Mouse (Mus musculus) forebrain, embryonic 16.5 days (tissue): ENCODE results near the gene Lsamp. TPM values are rescaled to one million over a fixed set of nuclear protein-coding genes. Genes with fewer than 3 reads are reported as not detected.
A peak's percentile ranks its signal among the peaks of the same experiment; 100 is the strongest.

ENCODE experiments used
- ATAC-seq: fragments of 200-750 bp; cut with Nextera tagmentation; 2 replicates; pipeline ENCODE4 v1.8.0; 2017; ENCODE audit warnings: mild to moderate bottlenecking, moderate library complexity
- H3K27ac ChIP-seq: fragments of 300-500 bp; sonication (generic); 2 replicates; pipeline ENCODE4 v1.5.1; 2014; ENCODE audit warnings: low read length, control low read depth
- H3K27me3 ChIP-seq: fragments of 300-500 bp; sonication (generic); replicated peaks from 2 replicates; pipeline ENCODE4 v1.6.1; 2014; ENCODE audit warnings: low read length; ENCODE audit not compliant: control insufficient read depth, insufficient read depth
- H3K36me3 ChIP-seq: fragments of 300-500 bp; sonication (generic); 2 replicates; pipeline ENCODE4 v1.6.1; 2014; ENCODE audit not compliant: control insufficient read depth, insufficient read depth
- H3K4me1 ChIP-seq: fragments of 300-500 bp; sonication (generic); replicated peaks from 2 replicates; pipeline ENCODE4 v1.6.1; 2014; ENCODE audit warnings: low read length; ENCODE audit not compliant: control insufficient read depth, insufficient read depth
- H3K4me2 ChIP-seq: fragments of 300-500 bp; sonication (generic); 2 replicates; pipeline ENCODE4 v1.6.1; 2014; ENCODE audit warnings: mild to moderate bottlenecking, low read length, control low read depth
- H3K4me3 ChIP-seq: fragments of 300-500 bp; sonication (generic); replicated peaks from 2 replicates; pipeline ENCODE4 v1.5.1; 2014; ENCODE audit warnings: mild to moderate bottlenecking, low read length, control low read depth
- H3K9ac ChIP-seq: fragments of 300-500 bp; sonication (generic); replicated peaks from 2 replicates; pipeline ENCODE4 v1.6.1; 2014; ENCODE audit warnings: low read depth, low read length, control low read depth
- H3K9me3 ChIP-seq: fragments of 300-500 bp; sonication (generic); 2 replicates; pipeline ENCODE4 v1.6.1; 2016; ENCODE audit warnings: low read length; ENCODE audit not compliant: control insufficient read depth
- WGBS: fragments of 180-500 bp; shearing (Covaris S2); extraction: QIAGEN DNeasy Blood & Tissue Kit; methylation state at CpG from one replicate; pipeline ENCODE4 v1.1.7; 2014; 5-methylcytosine and 5-hydroxymethylcytosine counted together
- microRNA-seq: library from miRNA; unstranded; fragments of <30 nt; microRNA quantifications from one replicate; pipeline ENCODE4, GENCODE M21; 2017
- polyA plus RNA-seq: library from polyadenylated mRNA; unstranded; fragments of >200 nt; fragmentation: Nextera tagmentation; extraction: Ambion mirVana; gene quantifications from 2 replicates; pipeline ENCODE4 v1.2.1, GENCODE M21; 2015

Lsamp gene
- polyA plus RNA-seq, 1 experiment from 2014 or later = 68.1 TPM

DNA sequence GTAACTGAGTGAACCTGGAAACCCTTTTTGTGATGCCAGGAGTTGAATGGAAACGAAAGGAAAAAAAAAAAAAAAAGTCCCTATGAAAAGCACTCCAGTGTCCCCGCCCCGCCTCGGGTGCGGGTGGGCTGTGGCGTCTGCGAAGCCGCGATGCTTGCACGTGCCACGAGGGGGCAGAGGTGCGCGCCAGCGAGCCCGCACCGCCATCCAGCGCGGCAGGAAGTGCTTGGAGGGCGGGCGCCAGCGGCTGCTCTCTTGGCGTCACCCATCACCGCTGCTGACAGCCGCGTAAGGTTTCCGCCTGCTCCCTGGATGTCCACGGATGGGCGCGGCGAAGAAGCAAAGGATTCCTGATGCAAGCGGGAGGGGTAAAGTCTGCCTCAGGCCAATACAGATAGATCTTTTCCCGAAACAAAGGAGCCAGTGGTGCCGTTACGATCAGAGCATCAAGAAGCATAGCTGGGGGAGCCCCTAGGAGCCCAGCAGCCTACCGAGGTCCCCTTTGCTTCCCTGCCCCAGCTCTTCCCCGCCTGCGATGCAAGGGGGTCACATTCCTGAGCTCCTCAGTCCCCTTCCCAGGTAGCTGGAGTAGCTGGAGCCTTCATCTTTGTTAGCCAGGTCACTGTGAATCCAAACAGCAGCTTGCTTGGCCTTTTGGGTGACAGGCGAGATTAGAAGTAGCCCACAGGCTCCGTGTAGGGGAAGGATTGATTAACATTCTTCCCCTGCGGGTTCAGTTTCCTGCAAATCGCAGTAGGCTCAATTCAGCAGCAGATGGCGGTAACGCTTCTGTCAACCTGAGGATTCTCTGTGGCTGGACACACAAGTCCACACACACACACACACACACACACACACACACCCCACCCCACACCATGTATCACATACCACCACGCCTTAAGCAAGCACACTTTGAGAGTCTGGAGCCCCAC, 2206.2 kb downstream of the Lsamp start:
- under 1% methylated on average over 44 of the region's 44 CpGs for WGBS
- H3K9me3 ChIP-seq = no peaks in the 10 kb centered on the region
- H3K4me2 ChIP-seq = peak overlapping the region; percentile 96
- H3K27me3 ChIP-seq = no peaks in the 10 kb centered on the region
- H3K4me1 ChIP-seq = peaks cover 10% of the 10 kb centered on the region
- peak overlapping the region; percentile 99 for H3K27ac ChIP-seq
- H3K36me3 ChIP-seq = no peaks in the 10 kb centered on the region
- peak; percentile 94 for ATAC-seq
- peak overlapping the region; percentile 66 for H3K4me3 ChIP-seq
- peak overlapping the region; percentile 86 for H3K9ac ChIP-seq

Small RNA genes within 50 kb of the gene (microRNA-seq; reads per million reads assigned to microRNA genes)
- gene Gm27887 (not detected), gene Gm47276 (not detected)
